Mouse (Mus musculus) large intestine, adult 2 months (tissue): ENCODE data around the gene Galnt6. TPM values are rescaled to one million over a fixed set of nuclear protein-coding genes. Genes with fewer than 3 reads are reported as not detected.

ENCODE experiments used
- DNase-seq: peaks from one replicate; pipeline ENCODE4 v3.0.0-alpha.2; 2012; ENCODE audit warnings: low read depth, low spot score
- WGBS: fragments of 180-500 bp; shearing (Covaris S2); methylation state at CpG from one replicate; pipeline ENCODE4 v1.1.7; 2018; 5-methylcytosine and 5-hydroxymethylcytosine counted together
- polyA plus RNA-seq: library from polyadenylated mRNA; depleted of rRNA; stranded (reverse); fragments of >200 nt; gene quantifications from 2 replicates; pipeline ENCODE4 v1.2.3, GENCODE M21; 2012

Galnt6 gene
- polyA plus RNA-seq, 1 experiment, result 48.3 TPM

DNA sequence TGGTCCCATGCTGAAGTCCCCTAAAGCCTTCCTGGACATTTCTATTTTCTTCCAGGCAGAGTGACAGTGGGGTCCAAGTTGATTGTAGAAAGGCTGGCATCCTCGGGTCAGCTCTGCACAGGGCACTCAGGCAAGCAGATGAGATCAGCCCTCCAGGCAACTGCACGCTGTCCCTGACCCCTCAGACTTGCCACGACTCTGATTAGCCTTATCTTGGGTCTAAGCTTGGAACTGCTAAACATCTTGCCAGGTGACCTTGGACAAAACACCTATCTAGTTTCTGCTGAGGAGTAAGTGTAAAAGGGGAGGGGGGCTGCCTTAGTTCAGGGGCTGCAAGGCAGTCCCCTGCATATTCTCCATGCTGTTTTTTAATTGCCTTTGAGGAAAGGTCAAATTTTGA, 37.2 kb downstream of the Galnt6 start:
- 67% methylated on average over 3 of the region's 3 CpGs for WGBS
- DNase-seq, result no peak

DNA sequence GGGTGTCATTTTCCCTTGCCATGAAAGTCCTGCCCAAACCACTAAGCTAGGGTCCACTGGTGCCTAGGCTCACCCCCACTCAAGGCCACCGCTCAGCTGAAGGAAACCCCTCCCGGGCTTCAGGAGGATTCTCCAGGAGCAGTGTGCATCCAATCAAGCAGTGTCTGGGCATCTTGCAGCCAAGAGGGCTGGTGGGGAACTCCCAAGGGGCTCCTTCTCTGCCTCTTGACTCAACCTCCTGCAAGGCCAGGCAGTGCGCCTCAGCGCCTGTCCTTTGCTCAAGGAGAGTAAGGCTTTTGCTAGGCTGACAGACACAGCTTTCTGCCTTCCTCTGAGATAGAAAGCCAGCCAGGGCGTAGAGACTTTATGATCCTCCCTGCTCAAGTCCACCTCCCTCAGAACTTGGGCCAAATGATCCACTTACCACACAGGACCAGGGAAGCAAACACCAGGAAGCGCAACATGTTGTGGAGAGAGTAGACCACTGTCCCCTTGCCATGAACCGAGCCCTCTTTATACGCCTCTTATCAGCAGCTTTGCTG, 41.7 kb downstream of the Galnt6 start, which contains the start of gene Cela1:
Cela1 (minus strand) TSS at position 492 of the 542 bp plus-strand sequence.
- WGBS, result 23% methylated on average over 8 of the region's 8 CpGs
- no peak for DNase-seq

DNA sequence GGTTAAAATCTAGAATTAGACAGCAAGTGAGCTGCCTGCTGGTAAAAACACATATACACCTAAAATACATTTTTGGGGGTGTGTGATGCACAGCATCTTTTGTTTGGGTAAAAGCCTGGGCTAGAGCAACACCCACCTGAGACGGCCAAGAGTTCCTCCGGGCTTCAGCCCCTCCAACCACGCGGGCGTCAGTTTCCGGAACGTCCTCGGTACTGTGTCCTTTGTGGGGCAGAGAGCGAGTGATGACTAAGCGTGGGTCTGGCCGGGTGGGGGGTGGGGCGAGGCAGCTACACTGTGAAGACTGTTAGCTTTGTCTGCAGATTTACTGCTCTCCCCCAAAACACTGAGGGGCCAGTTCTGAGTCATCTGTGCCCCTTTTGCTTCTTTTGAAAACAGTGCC, 42.2 kb downstream of the Galnt6 start:
- 6% methylated on average over 12 of the region's 12 CpGs for WGBS
- DNase-seq, result no peak

DNA sequence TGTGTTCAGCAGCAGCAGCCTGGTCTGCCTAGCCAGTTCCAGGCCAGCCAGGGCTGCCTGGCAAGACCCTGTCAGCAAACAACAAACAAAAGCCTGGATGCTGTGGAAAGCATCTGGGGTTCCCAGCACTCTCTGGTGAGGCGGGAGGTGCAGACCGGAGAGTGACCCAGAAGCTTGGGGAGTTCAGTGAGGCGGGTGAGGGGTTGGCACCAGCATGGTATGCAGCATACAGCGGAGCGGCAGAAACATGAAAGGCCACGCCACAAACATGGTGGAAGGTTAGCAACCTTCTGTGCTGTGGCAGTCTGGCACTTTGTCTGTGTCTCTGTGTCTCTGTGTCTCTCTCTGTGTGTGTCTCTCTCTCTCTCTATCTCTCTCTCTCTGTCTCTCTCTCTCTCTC, 42.7 kb downstream of the Galnt6 start:
- 63% methylated on average over 6 of the region's 6 CpGs for WGBS
- DNase-seq, result no peak

DNA sequence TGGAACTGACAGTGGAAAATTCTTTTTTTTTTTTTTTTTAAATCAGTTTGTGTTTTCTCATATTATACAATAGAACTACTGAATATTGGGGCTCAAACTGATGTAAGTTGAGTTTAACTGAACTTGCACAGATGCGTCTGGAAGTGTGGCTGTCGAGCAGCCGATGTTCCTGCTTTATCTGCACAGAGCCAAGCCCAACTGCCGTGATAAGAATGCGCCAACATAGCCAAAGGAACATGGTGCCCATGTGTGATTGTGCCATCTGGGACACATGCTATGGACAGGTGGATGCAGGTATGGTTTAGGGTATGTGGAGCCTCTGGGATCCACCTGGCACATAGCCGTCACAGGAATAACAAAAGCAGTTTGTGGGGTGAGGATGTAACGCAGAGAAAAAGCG, 43.3 kb downstream of the Galnt6 start:
- DNase-seq, result no peak
- 51% methylated on average over 8 of the region's 8 CpGs for WGBS

DNA sequence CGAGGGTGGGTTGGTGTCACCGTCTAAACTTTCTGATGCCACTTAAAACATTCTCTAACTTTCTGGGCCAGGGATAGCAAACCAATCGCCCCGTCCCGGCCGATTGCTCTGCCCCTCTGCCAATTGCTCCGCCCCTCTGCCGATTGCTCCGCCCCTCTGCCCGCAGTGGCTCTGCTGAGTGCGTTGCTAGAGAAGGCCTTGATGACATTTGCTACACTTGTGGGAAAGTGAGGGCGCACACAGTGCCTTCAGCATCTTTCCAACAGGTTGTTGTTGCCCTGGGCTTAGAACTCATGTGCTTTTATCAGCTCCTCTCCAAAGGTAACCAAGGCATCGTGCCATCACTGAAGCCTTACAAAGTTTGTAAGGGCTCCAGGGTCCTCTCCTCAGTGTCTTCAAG, 43.9 kb downstream of the Galnt6 start:
- WGBS, result 29% methylated on average over 13 of the region's 13 CpGs
- DNase-seq, result no peak

DNA sequence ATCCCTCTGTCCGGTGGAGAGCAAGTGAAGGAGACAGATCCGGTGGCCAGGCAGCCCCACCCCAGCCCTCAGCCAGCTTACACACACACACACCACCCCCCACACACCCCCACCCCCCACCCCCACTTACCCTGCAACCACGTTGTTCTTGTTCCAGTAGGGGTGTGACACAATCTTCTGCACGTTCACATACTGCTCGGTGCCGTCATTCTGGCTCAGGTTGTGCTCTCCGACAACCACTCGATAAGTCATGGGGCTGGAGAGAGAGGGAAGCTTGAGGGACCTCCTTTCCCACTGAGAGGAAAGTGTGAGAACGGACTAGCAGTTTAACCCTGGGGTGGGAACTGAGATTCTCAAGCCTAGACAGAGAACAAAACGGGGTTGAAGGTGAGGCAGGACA, 44.7 kb downstream of the Galnt6 start:
- 60% methylated on average over 10 of the region's 10 CpGs for WGBS
- no peak for DNase-seq

DNA sequence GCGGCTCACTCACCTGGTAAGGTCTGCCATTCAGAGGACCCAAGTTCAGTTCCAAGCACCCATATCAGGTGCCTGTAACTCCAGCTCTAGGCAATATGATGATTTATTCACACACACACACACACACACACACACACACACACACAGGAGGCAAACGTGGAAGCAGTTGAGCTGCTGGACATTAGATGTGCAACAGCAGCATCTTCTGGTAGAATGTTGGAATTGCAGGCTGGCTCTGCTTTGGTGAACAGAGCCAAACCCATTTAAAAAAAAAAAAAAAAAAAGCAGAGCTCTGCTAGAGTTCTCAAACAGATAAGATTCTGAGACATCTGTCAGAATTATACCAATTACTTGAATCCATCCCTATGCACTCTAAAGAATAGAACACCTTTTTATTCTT, 46.1 kb downstream of the Galnt6 start:
- WGBS, result 46% methylated on average over 2 of the region's 2 CpGs
- peak; percentile 81 for DNase-seq

DNA sequence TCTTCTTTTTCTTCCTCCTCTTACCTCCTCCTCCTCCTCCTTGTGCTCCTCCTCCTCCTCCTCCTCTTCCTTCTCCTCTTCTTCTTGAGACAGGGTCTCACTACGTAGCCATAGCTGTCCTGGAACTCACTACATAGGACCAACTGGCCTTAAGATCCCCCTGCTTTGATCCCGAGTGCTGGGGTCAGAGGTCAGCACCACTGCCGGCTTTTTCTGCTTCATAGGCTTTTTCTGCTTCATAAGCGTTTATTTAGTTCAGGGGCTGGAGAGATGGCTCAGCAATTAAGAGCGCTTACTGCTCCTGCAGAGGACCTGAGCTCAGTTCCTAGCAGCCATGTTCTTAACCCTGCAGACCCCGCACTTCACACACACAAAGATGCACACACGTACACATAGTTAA, 47.4 kb downstream of the Galnt6 start:
- DNase-seq, result no peak
- WGBS, result 66% methylated on average over 7 of the region's 7 CpGs

DNA sequence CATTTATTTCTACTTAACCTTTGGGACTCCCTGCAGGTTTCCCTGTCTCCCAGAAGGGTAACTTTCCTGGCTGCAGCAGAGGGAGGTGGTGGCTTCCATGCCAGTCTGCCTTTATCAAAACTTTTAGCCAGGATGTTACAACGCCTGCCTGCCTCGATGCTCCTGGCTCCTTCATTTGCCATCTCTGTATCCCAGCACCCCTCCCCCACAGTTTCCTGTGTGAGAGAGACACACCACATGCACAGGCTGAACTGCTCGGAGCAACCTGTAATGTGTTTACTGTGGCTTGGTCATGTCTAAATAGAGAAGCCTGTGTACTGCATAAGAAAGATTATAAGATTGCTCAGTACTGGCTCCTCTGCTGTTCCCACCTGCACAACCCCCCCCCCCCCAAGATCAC, 48.8 kb downstream of the Galnt6 start:
- WGBS, result 44% methylated on average over 3 of the region's 3 CpGs
- no peak for DNase-seq

DNA sequence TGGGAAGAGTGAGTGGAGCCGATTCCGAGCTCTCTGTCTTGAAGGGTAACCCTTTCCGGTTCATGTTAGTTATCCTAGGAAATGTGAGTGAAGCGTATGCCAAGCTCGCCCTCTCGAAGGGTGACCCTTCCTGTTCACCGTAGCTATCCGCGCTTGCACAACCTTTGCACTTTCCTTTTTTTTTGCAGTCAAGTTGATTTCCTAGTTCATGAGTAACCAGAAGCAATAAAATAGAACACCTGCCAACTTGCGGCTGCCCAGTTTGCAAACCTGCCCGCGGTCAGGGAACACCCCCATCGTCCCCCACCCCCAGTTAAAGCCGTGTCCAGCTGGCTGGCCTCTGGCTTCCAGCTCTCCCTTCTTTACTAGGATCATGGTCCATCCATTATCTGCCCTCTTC, 50.2 kb downstream of the Galnt6 start:
- peak; percentile 90 for DNase-seq
- 27% methylated on average over 14 of the region's 14 CpGs for WGBS

DNA sequence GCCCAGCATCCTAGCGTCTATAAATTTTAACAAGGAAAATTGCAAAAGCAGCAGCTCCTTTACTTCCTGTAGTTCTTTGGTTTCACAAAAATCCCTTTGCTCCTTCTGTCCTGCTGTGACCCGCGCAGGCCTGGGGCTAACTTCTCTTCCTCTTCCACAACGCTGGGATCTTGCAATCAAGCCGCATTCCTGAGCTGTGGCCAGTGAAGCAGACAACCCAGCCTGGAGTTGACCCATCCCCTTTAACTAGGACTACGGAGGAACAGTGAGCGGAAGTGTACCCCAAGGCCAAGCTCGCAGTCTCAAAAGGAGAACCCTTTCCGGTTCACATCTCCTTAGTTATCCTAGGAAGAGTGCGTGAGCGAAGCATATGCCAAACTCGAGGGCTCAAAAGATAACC, 50.6 kb downstream of the Galnt6 start:
- 22% methylated on average over 12 of the region's 12 CpGs for WGBS
- no peak for DNase-seq

DNA sequence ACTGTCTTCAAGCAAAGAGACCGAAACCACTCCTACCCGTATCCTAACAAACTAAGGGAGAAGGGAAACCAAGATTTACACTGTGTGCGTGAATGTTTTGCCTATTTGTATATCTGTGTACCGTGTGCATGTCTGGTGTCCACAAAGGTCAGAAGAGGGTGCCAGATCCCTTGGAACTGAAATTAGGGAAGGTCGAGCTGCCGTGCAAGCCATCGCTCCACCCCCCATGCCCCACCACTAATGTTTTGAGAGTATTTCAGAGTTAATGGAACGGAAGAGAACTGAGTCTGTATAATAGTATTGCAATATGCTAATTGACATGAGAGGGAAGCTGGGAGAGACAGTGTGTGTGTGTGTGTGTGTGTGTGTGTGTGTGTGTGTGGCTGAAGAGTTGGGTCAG, 51.5 kb downstream of the Galnt6 start:
- 88% methylated on average over 8 of the region's 8 CpGs for WGBS
- DNase-seq, result no peak

DNA sequence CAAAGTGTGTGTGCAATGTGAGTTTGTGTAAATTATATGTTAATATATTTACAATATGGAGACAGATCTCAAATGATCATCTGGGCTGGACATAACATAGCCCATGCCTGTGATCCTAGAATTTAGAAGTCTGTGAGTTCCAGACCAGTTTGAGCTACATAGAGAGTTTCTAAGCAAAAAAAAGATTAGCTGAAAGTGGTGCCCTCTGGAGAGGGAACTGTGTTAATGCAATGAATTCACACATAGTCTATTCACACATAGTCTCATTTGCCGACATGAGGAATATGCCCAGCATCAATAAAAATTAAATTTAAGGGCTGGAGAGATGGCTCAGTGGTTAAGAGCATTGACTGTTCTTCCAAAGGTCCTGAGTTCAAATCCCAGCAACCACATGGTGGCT, 52.7 kb downstream of the Galnt6 start:
- DNase-seq, result no peak
- 46% methylated on average over 1 of the region's 1 CpGs for WGBS

DNA sequence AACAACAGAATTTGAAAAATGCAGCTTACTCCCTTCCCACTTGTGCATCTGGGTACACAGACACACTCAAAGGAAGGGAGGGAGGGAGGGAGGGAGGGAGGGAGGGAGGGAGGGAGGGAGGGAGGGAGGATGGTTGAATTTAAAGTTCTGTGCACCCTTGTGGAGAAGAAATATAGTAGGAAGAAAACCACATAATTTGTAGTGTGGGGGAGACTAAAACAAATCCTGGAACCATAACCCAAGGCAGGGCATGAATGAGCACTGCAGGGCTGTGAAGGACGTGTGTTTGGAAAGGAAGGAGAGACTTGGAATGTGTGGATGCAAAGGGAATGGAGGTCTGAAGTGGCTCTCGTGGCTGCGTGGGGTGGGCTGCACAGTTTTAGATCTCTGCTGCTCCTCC, 53.7 kb downstream of the Galnt6 start:
- 74% methylated on average over 3 of the region's 3 CpGs for WGBS
- DNase-seq, result no peak

DNA sequence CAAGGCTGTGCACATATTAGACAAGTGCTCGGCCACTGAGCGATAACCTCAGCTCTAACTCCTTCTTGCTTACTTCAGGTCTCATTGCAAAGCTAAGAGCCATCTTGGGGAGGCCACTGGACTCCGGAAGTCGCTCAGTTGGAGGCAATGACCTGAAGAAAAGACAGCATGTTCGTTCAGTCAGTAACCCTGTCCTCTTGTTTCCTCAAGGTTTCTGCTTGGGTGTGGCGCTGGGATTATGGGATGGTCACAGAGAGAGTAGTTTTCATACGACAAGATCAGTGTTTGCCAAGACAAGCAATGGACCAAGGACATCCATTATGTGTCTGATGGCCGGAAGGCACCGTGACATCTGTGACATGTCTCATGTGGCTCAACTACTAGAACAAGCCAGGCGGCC, 54.6 kb downstream of the Galnt6 start:
- 83% methylated on average over 10 of the region's 10 CpGs for WGBS
- DNase-seq, result no peak

DNA sequence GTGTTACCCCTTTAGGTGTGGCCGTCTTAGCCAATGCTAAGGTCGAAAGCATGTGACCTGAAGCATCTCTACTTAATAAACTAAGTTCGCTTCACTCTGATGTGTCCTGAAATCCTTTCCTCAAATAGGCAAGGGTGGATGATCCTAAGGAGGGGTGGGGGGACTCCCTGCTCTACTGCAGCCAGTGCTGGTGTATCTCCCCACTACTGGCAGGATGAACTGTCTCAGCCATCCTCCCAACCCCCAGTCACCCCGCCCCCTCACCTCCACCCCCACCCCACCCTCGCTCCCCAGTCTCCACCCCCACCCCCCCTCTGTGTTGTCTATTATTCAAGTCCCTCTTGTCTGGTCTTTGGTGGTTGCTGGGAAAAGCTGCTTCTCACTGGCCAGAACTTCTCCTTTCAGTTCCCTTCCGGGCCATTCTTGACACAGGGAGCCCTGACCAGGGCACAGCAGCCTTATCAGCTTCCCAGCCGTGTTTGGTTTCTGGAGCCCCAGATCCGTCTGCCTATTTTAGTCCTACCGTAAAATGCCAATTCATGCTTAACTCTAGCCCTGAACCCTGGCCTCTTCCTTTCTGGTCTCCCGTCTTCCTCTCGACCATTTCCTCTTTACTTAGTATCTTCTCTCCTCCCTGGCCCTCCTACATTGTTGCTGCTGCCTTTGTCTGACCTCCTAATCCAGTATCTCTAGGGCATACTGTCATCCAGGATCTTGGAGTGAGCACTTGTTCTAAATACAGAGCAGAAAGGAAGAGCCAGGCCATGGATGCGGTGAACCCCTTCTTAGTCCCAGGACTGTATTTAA, 55.4 kb downstream of the Galnt6 start:
- no peak for DNase-seq
- WGBS, result 69% methylated on average over 12 of the region's 12 CpGs

DNA sequence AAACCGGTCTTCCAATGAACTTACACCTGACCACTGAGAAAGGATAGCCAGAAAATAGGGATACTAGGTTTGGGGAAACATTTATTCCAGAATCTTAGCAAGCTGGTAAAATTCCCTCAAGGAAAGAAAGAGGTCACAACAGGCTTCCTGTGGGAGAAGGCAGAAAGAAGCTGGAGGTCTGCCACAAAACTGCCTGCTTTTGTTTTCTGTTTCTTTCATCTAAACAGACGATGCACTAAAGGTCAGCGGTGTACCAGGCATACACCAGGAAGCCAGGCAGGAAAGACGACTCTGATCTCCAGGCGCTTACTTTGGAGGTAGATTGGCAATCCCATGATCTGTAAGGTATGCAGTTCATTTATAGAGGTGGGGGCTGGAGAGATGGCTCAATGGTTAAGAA, 58.3 kb downstream of the Galnt6 start:
- WGBS, result 79% methylated on average over 5 of the region's 5 CpGs
- no peak for DNase-seq

DNA sequence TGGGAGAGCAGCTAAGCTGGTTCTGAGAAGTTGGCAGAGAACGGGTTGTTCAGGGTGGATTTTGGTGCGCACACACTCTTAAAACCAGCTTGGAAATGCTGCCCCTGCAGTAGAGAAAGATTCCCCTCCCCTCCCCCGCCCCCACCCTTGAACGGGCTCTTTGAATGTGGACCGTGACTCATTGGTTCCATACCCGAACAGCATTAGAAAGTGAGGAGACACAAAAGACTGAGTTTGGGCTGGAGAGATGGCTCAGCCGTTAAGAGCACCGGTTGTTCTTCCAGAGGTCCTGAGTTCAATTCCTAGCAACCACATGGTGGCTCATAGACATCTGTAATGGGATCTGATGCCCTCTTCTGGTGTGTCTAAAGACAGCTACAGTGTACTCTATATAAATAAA, 59.2 kb downstream of the Galnt6 start:
- WGBS, result 82% methylated on average over 8 of the region's 8 CpGs
- no peak for DNase-seq

DNA sequence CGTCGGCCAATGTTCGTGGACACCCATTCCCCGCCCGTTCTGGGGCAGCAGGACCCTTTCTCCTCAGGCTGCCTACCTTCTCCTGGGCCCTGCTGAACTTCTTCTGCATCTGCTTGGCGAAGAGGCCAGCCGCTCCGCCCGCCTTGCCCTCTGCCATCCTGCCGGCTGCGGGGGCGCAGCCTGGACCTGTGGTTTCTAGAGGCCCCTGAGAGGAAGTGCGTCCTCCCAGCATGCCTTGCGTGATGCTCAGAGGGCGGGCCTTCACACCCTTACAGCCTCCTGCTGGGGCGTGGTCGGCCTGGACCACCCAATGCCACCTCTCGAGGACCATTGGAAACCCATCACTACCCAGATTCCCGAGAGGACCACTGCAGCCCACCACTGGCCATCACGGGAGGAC, 59.8 kb downstream of the Galnt6 start, which contains the start of gene Bin2:
Bin2 (minus strand) TSS at position 217 of the 400 bp plus-strand sequence.
- no peak for DNase-seq
- 77% methylated on average over 20 of the region's 20 CpGs for WGBS

DNA sequence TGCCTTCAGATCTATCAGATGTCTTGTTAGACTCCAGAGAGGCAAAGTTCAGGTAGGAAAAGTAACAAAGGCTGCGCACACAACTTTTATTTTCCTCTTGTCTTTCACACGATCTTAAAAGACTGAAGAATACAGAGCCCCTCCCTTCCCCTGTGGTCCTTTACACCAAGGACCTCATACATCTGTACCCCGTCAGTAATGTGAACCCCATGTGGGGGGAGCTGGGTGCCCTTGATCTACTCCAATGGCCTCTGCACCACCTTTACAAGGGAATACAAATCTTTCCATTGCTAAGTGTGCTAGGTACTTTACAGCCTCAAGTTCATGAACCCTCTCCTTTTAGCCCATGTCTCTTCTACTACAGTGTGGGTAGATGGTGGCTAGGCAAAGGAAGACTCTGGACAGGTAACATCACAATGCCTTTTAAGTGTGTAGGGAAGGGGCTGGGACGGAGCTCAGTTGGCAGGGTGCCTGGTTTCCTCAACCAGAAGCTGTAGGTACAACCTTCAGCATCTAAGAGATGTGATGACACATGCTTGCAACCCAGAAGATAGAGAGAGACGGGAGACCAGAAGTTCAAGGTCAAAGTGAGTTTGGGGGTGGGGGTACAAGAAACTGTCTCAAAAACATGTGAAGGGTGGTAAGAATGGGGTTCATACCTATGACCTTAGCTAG, 61.2 kb downstream of the Galnt6 start:
- DNase-seq, result no peak
- 55% methylated on average over 5 of the region's 5 CpGs for WGBS
